Mouse (Mus musculus): ENCODE data around the gene Abhd17b. TPM values are rescaled to one million over a fixed set of nuclear protein-coding genes. Genes with fewer than 3 reads are reported as not detected.
"Not testable (repeated sequence)": the region's sequence is repeated elsewhere in the genome, so short reads cannot be mapped to it uniquely, and the experiment has no call there.

Abhd17b gene
- polyA plus RNA-seq, 1 experiment from 2014 or later = 42.7 TPM

GRCm38 (mm10) chr19:21623410-21624147 is 29.4 kb upstream of the Abhd17b start:
- no peak for ATAC-seq (replicated peaks; ENCODE audit: insufficient number of reproducible peaks, low FRiP score, low TSS enrichment, low read depth)
- Histone ChIP-seq H3K4me2 (ENCODE audit: low read depth, low read length) (no peak overlapping the region), H3K27ac (replicated peaks; ENCODE audit: low read depth, low read length) (no peak overlapping the region), H3K9me3 (replicated peaks; ENCODE audit: control insufficient read depth, low read length) (no peaks in the 10 kb centered on the region), H3K36me3 (replicated peaks; ENCODE audit: control insufficient read depth, insufficient read depth, low read depth, low read length) (no peaks in the 10 kb centered on the region), H3K27me3 (ENCODE audit: control insufficient read depth, insufficient read depth, low read length) (no peaks in the 10 kb centered on the region), H3K4me1 (ENCODE audit: control insufficient read depth, insufficient read depth, low read length) (no peaks in the 10 kb centered on the region), H3K4me3 (ENCODE audit: low read depth, low read length) (no peak overlapping the region), H3K9ac (replicated peaks; ENCODE audit: low read length) (no peak overlapping the region)
- WGBS = 78% methylated on average over 3 of the region's 3 CpGs
- DNase-seq (ENCODE audit: low spot score) = no peak

GRCm38 (mm10) chr19:21624148-21624535 is 28.8 kb upstream of the Abhd17b start:
- Histone ChIP-seq H3K36me3 (replicated peaks; ENCODE audit: control insufficient read depth, insufficient read depth, low read depth, low read length) (no peaks in the 10 kb centered on the region), H3K9ac (replicated peaks; ENCODE audit: low read length) (no peak overlapping the region), H3K4me2 (ENCODE audit: low read depth, low read length) (no peak overlapping the region), H3K4me3 (ENCODE audit: low read depth, low read length) (no peak overlapping the region), H3K27me3 (ENCODE audit: control insufficient read depth, insufficient read depth, low read length) (no peaks in the 10 kb centered on the region), H3K4me1 (ENCODE audit: control insufficient read depth, insufficient read depth, low read length) (no peaks in the 10 kb centered on the region), H3K27ac (replicated peaks; ENCODE audit: low read depth, low read length) (no peak overlapping the region), H3K9me3 (replicated peaks; ENCODE audit: control insufficient read depth, low read length) (no peaks in the 10 kb centered on the region)
- DNase-seq (ENCODE audit: low spot score) (no peak), ATAC-seq (replicated peaks; ENCODE audit: insufficient number of reproducible peaks, low FRiP score, low TSS enrichment, low read depth) (no peak)
- 89% methylated on average over 4 of the region's 4 CpGs for WGBS

- DNase-seq (ENCODE audit: low spot score) (no peak), ATAC-seq (replicated peaks; ENCODE audit: insufficient number of reproducible peaks, low FRiP score, low TSS enrichment, low read depth) (no peak)
- Histone ChIP-seq H3K4me3 (ENCODE audit: low read depth, low read length) (no peak overlapping the region), H3K36me3 (replicated peaks; ENCODE audit: control insufficient read depth, insufficient read depth, low read depth, low read length) (no peaks in the 10 kb centered on the region), H3K9me3 (replicated peaks; ENCODE audit: control insufficient read depth, low read length) (no peaks in the 10 kb centered on the region), H3K9ac (replicated peaks; ENCODE audit: low read length) (no peak overlapping the region), H3K4me1 (ENCODE audit: control insufficient read depth, insufficient read depth, low read length) (no peaks in the 10 kb centered on the region), H3K27me3 (ENCODE audit: control insufficient read depth, insufficient read depth, low read length) (no peaks in the 10 kb centered on the region), H3K27ac (replicated peaks; ENCODE audit: low read depth, low read length) (no peak overlapping the region), H3K4me2 (ENCODE audit: low read depth, low read length) (no peak overlapping the region)
- 83% methylated on average over 6 of the region's 6 CpGs for WGBS
Measured at GRCm38 (mm10) chr19:21626271-21626988, 26.6 kb upstream of the Abhd17b start.

- not testable (repeated sequence) for H3K27me3 ChIP-seq (ENCODE audit: control insufficient read depth, insufficient read depth, low read length); H3K4me2 ChIP-seq (ENCODE audit: low read depth, low read length); H3K9ac ChIP-seq (replicated peaks; ENCODE audit: low read length); H3K9me3 ChIP-seq (replicated peaks; ENCODE audit: control insufficient read depth, low read length); H3K36me3 ChIP-seq (replicated peaks; ENCODE audit: control insufficient read depth, insufficient read depth, low read depth, low read length); H3K27ac ChIP-seq (replicated peaks; ENCODE audit: low read depth, low read length); H3K4me1 ChIP-seq (ENCODE audit: control insufficient read depth, insufficient read depth, low read length); ATAC-seq (replicated peaks; ENCODE audit: insufficient number of reproducible peaks, low FRiP score, low TSS enrichment, low read depth); H3K4me3 ChIP-seq (ENCODE audit: low read depth, low read length); DNase-seq (ENCODE audit: low spot score)
- 56% methylated on average over 9 of the region's 11 CpGs for WGBS
Measured at GRCm38 (mm10) chr19:21628440-21628839, 24.5 kb upstream of the Abhd17b start.

GRCm38 (mm10) chr19:21629030-21629429 is 24.0 kb upstream of the Abhd17b start:
- ATAC-seq (replicated peaks; ENCODE audit: insufficient number of reproducible peaks, low FRiP score, low TSS enrichment, low read depth) = no peak

GRCm38 (mm10) chr19:21629501-21629900 is 23.5 kb upstream of the Abhd17b start:
- no peak overlapping the region for H3K9ac ChIP-seq (replicated peaks; ENCODE audit: low read length)
- no peaks in the 10 kb centered on the region for H3K4me1 ChIP-seq (ENCODE audit: control insufficient read depth, insufficient read depth, low read length)
- no peak for DNase-seq (ENCODE audit: low spot score)
- H3K4me2 ChIP-seq (ENCODE audit: low read depth, low read length) = no peak overlapping the region
- no peak overlapping the region for H3K27ac ChIP-seq (replicated peaks; ENCODE audit: low read depth, low read length)
- H3K4me3 ChIP-seq (ENCODE audit: low read depth, low read length) = no peak overlapping the region
- WGBS = 38% methylated on average over 1 of the region's 1 CpGs
- no peaks in the 10 kb centered on the region for H3K36me3 ChIP-seq (replicated peaks; ENCODE audit: control insufficient read depth, insufficient read depth, low read depth, low read length)
- H3K27me3 ChIP-seq (ENCODE audit: control insufficient read depth, insufficient read depth, low read length) = no peaks in the 10 kb centered on the region
- H3K9me3 ChIP-seq (replicated peaks; ENCODE audit: control insufficient read depth, low read length) = no peaks in the 10 kb centered on the region
- no peak for ATAC-seq (replicated peaks; ENCODE audit: insufficient number of reproducible peaks, low FRiP score, low TSS enrichment, low read depth)

More at GRCm38 (mm10) chr19:21629030-21629429, 24.0 kb upstream of the Abhd17b start:
- Histone ChIP-seq H3K9ac (replicated peaks; ENCODE audit: low read length) (no peak overlapping the region), H3K9me3 (replicated peaks; ENCODE audit: control insufficient read depth, low read length) (no peaks in the 10 kb centered on the region), H3K27me3 (ENCODE audit: control insufficient read depth, insufficient read depth, low read length) (no peaks in the 10 kb centered on the region), H3K36me3 (replicated peaks; ENCODE audit: control insufficient read depth, insufficient read depth, low read depth, low read length) (no peaks in the 10 kb centered on the region), H3K27ac (replicated peaks; ENCODE audit: low read depth, low read length) (no peak overlapping the region), H3K4me3 (ENCODE audit: low read depth, low read length) (no peak overlapping the region), H3K4me1 (ENCODE audit: control insufficient read depth, insufficient read depth, low read length) (no peaks in the 10 kb centered on the region), H3K4me2 (ENCODE audit: low read depth, low read length) (no peak overlapping the region)
- 88% methylated on average over 1 of the region's 1 CpGs for WGBS
- no peak for DNase-seq (ENCODE audit: low spot score)

- no peaks in the 10 kb centered on the region for H3K4me1 ChIP-seq (ENCODE audit: control insufficient read depth, insufficient read depth, low read length)
- H3K27ac ChIP-seq (replicated peaks; ENCODE audit: low read depth, low read length) = no peak overlapping the region
- ATAC-seq (replicated peaks; ENCODE audit: insufficient number of reproducible peaks, low FRiP score, low TSS enrichment, low read depth) (no peak), DNase-seq (ENCODE audit: low spot score) (no peak)
- no peaks in the 10 kb centered on the region for H3K9me3 ChIP-seq (replicated peaks; ENCODE audit: control insufficient read depth, low read length)
- H3K4me2 ChIP-seq (ENCODE audit: low read depth, low read length) = no peak overlapping the region
- H3K4me3 ChIP-seq (ENCODE audit: low read depth, low read length) = no peak overlapping the region
- no peak overlapping the region for H3K9ac ChIP-seq (replicated peaks; ENCODE audit: low read length)
- H3K36me3 ChIP-seq (replicated peaks; ENCODE audit: control insufficient read depth, insufficient read depth, low read depth, low read length) = no peaks in the 10 kb centered on the region
- 66% methylated on average over 14 of the region's 14 CpGs for WGBS
- H3K27me3 ChIP-seq (ENCODE audit: control insufficient read depth, insufficient read depth, low read length) = no peaks in the 10 kb centered on the region
Measured at GRCm38 (mm10) chr19:21630656-21631331, 22.2 kb upstream of the Abhd17b start.

GRCm38 (mm10) chr19:21635406-21635805 is 17.6 kb upstream of the Abhd17b start:
- no peaks in the 10 kb centered on the region for H3K27me3 ChIP-seq (ENCODE audit: control insufficient read depth, insufficient read depth, low read length)
- H3K9ac ChIP-seq (replicated peaks; ENCODE audit: low read length) = no peak overlapping the region
- no peaks in the 10 kb centered on the region for H3K4me1 ChIP-seq (ENCODE audit: control insufficient read depth, insufficient read depth, low read length)
- DNase-seq (ENCODE audit: low spot score) = no peak
- no peaks in the 10 kb centered on the region for H3K36me3 ChIP-seq (replicated peaks; ENCODE audit: control insufficient read depth, insufficient read depth, low read depth, low read length)
- 89% methylated on average over 2 of the region's 2 CpGs for WGBS
- no peaks in the 10 kb centered on the region for H3K9me3 ChIP-seq (replicated peaks; ENCODE audit: control insufficient read depth, low read length)
- no peak overlapping the region for H3K4me2 ChIP-seq (ENCODE audit: low read depth, low read length)
- no peak overlapping the region for H3K27ac ChIP-seq (replicated peaks; ENCODE audit: low read depth, low read length)
- H3K4me3 ChIP-seq (ENCODE audit: low read depth, low read length) = no peak overlapping the region
- no peak for ATAC-seq (replicated peaks; ENCODE audit: insufficient number of reproducible peaks, low FRiP score, low TSS enrichment, low read depth)

Measured in embryonic facial prominence, embryonic 11.5 days (tissue).